Comparison of ENCODE assay signal across 7 mouse cellular contexts in genomic region chr1:42491644-42492277, GRCm38 (mm10).
DNase-seq lines count a peak whose midpoint lies in the region; ATAC-seq and TF ChIP-seq lines count a peak whose summit lies in the region.

No protein-coding gene starts in this region.

- WGBS in lung, postnatal 0 days: 5% methylated on average over 35 of the region's 35 CpGs
- WGBS in lung, adult 2 months: 6% methylated on average over 35 of the region's 35 CpGs
- WGBS in forebrain, embryonic 12.5 days: under 1% methylated on average over 35 of the region's 35 CpGs
- 6% methylated on average over 35 of the region's 35 CpGs for WGBS in intestine, embryonic 15.5 days
- 2% methylated on average over 35 of the region's 35 CpGs for WGBS in midbrain, embryonic 16.5 days

- H3K4me1 ChIP-seq in lung, postnatal 0 days (ENCODE audit: insufficient read depth, low read depth, low read length): no peaks in the 10 kb centered on the region
- no peaks in the 10 kb centered on the region for H3K4me1 ChIP-seq in lung, adult 2 months (ENCODE audit: control insufficient read depth, insufficient read depth, low read length)
- H3K4me1 ChIP-seq in forebrain, embryonic 12.5 days: peaks cover 22% of the 10 kb centered on the region
- peaks cover 11% of the 10 kb centered on the region for H3K4me1 ChIP-seq in intestine, embryonic 15.5 days (replicated peaks)
- peaks cover 13% of the 10 kb centered on the region for H3K4me1 ChIP-seq in midbrain, embryonic 16.5 days (ENCODE audit: control insufficient read depth, insufficient read depth, low read length)

- peak overlapping the region; percentile 52 for H3K4me2 ChIP-seq in lung, postnatal 0 days (replicated peaks; ENCODE audit: low read depth, low read length)
- H3K4me2 ChIP-seq in forebrain, embryonic 12.5 days: peak overlapping the region; percentile 69
- peak overlapping the region; percentile 63 for H3K4me2 ChIP-seq in intestine, embryonic 15.5 days (replicated peaks)
- peak overlapping the region; percentile 80 for H3K4me2 ChIP-seq in midbrain, embryonic 16.5 days (ENCODE audit: low read length)

- no peak overlapping the region for H3K27ac ChIP-seq in lung, postnatal 0 days (ENCODE audit: low read length)
- H3K27ac ChIP-seq in forebrain, embryonic 12.5 days: peak overlapping the region; percentile 57
- peak overlapping the region; percentile 33 for H3K27ac ChIP-seq in intestine, embryonic 15.5 days
- H3K27ac ChIP-seq in midbrain, embryonic 16.5 days (ENCODE audit: low read length): no peak overlapping the region

- no peak for TF ChIP-seq POLR2A in lung, adult 2 months (IDR thresholded peaks at IDR 0.05; ENCODE audit: borderline replicate concordance, extremely low read depth, low read depth, low read length)

- no peak for TF ChIP-seq EP300 in lung, postnatal 0 days (IDR thresholded peaks at IDR 0.05)

- ATAC-seq in lung, postnatal 0 days: no peak
- ATAC-seq in forebrain, embryonic 12.5 days (ENCODE audit: low FRiP score): peak; percentile 76
- peak; percentile 27 for ATAC-seq in intestine, embryonic 15.5 days
- ATAC-seq in midbrain, embryonic 16.5 days: peak; percentile 73

- no peaks in the 10 kb centered on the region for H3K36me3 ChIP-seq in lung, postnatal 0 days (ENCODE audit: insufficient read depth, low read length)
- H3K36me3 ChIP-seq in forebrain, embryonic 12.5 days (replicated peaks): no peaks in the 10 kb centered on the region
- no peaks in the 10 kb centered on the region for H3K36me3 ChIP-seq in intestine, embryonic 15.5 days
- H3K36me3 ChIP-seq in midbrain, embryonic 16.5 days (ENCODE audit: control insufficient read depth, insufficient read depth, low read length): no peaks in the 10 kb centered on the region

- H3K4me3 ChIP-seq in lung, postnatal 0 days (ENCODE audit: low read depth, low read length): peak overlapping the region; percentile 10; the same call in 1 of the 2 replicates
- no peak overlapping the region for H3K4me3 ChIP-seq in lung, adult 2 months (replicated peaks; ENCODE audit: extremely low read depth, low read depth, low read length)
- H3K4me3 ChIP-seq in forebrain, embryonic 12.5 days (replicated peaks): peak overlapping the region; percentile 30
- peak overlapping the region; percentile 25 for H3K4me3 ChIP-seq in intestine, embryonic 15.5 days (replicated peaks)
- H3K4me3 ChIP-seq in midbrain, embryonic 16.5 days (ENCODE audit: low read depth, low read length): peak overlapping the region; percentile 38

- TF ChIP-seq CTCF in lung, postnatal 0 days (IDR thresholded peaks at IDR 0.05): no peak
- no peak for TF ChIP-seq CTCF in lung, adult 2 months (IDR thresholded peaks at IDR 0.05; ENCODE audit: insufficient read depth, low read length)

- no peak overlapping the region for H3K9ac ChIP-seq in lung, postnatal 0 days (replicated peaks; ENCODE audit: low read depth)
- H3K9ac ChIP-seq in forebrain, embryonic 12.5 days: peak overlapping the region; percentile 42
- peak overlapping the region; percentile 19; the same call in 1 of the 2 replicates for H3K9ac ChIP-seq in intestine, embryonic 15.5 days
- peak overlapping the region; percentile 65 for H3K9ac ChIP-seq in midbrain, embryonic 16.5 days (ENCODE audit: low read depth, low read length)

- H3K27me3 ChIP-seq in lung, postnatal 0 days (replicated peaks; ENCODE audit: insufficient read depth, low read length): no peaks in the 10 kb centered on the region
- H3K27me3 ChIP-seq in forebrain, embryonic 12.5 days: peaks cover 15% of the 10 kb centered on the region
- no peaks in the 10 kb centered on the region; the same call in 1 of the 2 replicates for H3K27me3 ChIP-seq in intestine, embryonic 15.5 days (replicated peaks)
- H3K27me3 ChIP-seq in midbrain, embryonic 16.5 days (ENCODE audit: control insufficient read depth, insufficient read depth, low read depth, low read length): no peaks in the 10 kb centered on the region; the same call in 1 of the 2 replicates

- no peak for DNase-seq in lung, postnatal 0 days (ENCODE audit: low spot score)
- DNase-seq in lung, adult 2 months: no peak
- no peak for DNase-seq in spleen, adult 12 weeks (ENCODE audit: low spot score)
- no peak for DNase-seq in adrenal gland, adult 18-20 months (ENCODE audit: low spot score in 2 of 2)

- H3K9me3 ChIP-seq in lung, postnatal 0 days (ENCODE audit: low read length): no peaks in the 10 kb centered on the region
- no peaks in the 10 kb centered on the region for H3K9me3 ChIP-seq in forebrain, embryonic 12.5 days
- no peaks in the 10 kb centered on the region for H3K9me3 ChIP-seq in intestine, embryonic 15.5 days
- H3K9me3 ChIP-seq in midbrain, embryonic 16.5 days (replicated peaks; ENCODE audit: control insufficient read depth, low read length, poor library complexity, severe bottlenecking): no peaks in the 10 kb centered on the region

Comparison
In these comparisons a context has a peak if more than half of its experiments do, and no peak if none do; other contexts are left out.
1. H3K27ac ChIP-seq: peak in forebrain, embryonic 12.5 days (single experiment) and intestine, embryonic 15.5 days (single experiment); none in lung, postnatal 0 days (single experiment) and midbrain, embryonic 16.5 days (single experiment).
2. Peak in every context shown above with its lines, with median percentiles within 50 percentile points of each other: H3K4me2 ChIP-seq.